Mouse (Mus musculus) heart, embryonic 11.5 days (tissue): ENCODE measurements around the gene Foxred1. TPM values are rescaled to one million over a fixed set of nuclear protein-coding genes. Genes with fewer than 3 reads are reported as not detected.

Source experiments
- ATAC-seq: fragments of 200-750 bp; cut with Nextera tagmentation; replicated peaks from 2 replicates; pipeline ENCODE4 v1.8.0; 2017; ENCODE audit warnings: moderate library complexity; ENCODE audit not compliant: insufficient number of reproducible peaks, low FRiP score, low TSS enrichment
- H3K27ac ChIP-seq: fragments of 300-500 bp; sonication (generic); 2 replicates; pipeline ENCODE4 v1.5.1; 2014; ENCODE audit warnings: mild to moderate bottlenecking, low read depth, low read length
- H3K27me3 ChIP-seq: fragments of 300-500 bp; sonication (generic); 2 replicates; pipeline ENCODE4 v1.6.1; 2014; ENCODE audit warnings: mild to moderate bottlenecking, low read length, mixed read lengths; ENCODE audit not compliant: control insufficient read depth, insufficient read depth
- H3K36me3 ChIP-seq: fragments of 300-500 bp; sonication (generic); 2 replicates; pipeline ENCODE4 v1.6.1; 2014; ENCODE audit warnings: mild to moderate bottlenecking, low read length, moderate library complexity, mixed read lengths; ENCODE audit not compliant: control insufficient read depth, insufficient read depth
- H3K4me1 ChIP-seq: fragments of 300-500 bp; sonication (generic); 2 replicates; pipeline ENCODE4 v1.6.1; 2014; ENCODE audit warnings: low read length; ENCODE audit not compliant: control insufficient read depth, insufficient read depth
- H3K4me2 ChIP-seq: fragments of 300-500 bp; sonication (generic); 2 replicates; pipeline ENCODE4 v1.6.1; 2014; ENCODE audit warnings: mild to moderate bottlenecking, moderate library complexity
- H3K4me3 ChIP-seq: fragments of 300-500 bp; sonication (generic); 2 replicates; pipeline ENCODE4 v1.5.1; 2014; ENCODE audit warnings: low read depth, low read length
- H3K9ac ChIP-seq: fragments of 300-500 bp; sonication (generic); 2 replicates; pipeline ENCODE4 v1.6.1; 2014; ENCODE audit warnings: mild to moderate bottlenecking, low read depth, low read length, moderate library complexity
- H3K9me3 ChIP-seq: fragments of 300-500 bp; sonication (generic); replicated peaks from 2 replicates; pipeline ENCODE4 v1.6.1; 2016; ENCODE audit warnings: low read length; ENCODE audit not compliant: control insufficient read depth
- WGBS: fragments of 180-500 bp; shearing (Covaris S2); extraction: QIAGEN DNeasy Blood & Tissue Kit; methylation state at CpG from one replicate; pipeline ENCODE4 v1.1.7; 2014; ENCODE audit not compliant: insufficient replicate concordance; 5-methylcytosine and 5-hydroxymethylcytosine counted together
- polyA plus RNA-seq: library from polyadenylated mRNA; unstranded; fragments of >200 nt; fragmentation: Nextera tagmentation; extraction: Ambion mirVana; gene quantifications from 2 replicates; pipeline ENCODE4 v1.2.1, GENCODE M21; 2014

Gene Foxred1
- polyA plus RNA-seq, 1 experiment from 2014 or later: 44.9 TPM

GRCm38 (mm10) chr9:35183359-35183758 is 27.5 kb downstream of the Foxred1 start:
- Histone ChIP-seq H3K4me2 (no peak overlapping the region), H3K9me3 (no peaks in the 10 kb centered on the region), H3K27ac (no peak overlapping the region), H3K36me3 (peaks cover 3% of the 10 kb centered on the region; the same call in 1 of the 2 replicates), H3K27me3 (no peaks in the 10 kb centered on the region), H3K4me3 (no peak overlapping the region), H3K4me1 (no peaks in the 10 kb centered on the region), H3K9ac (no peak overlapping the region)
- WGBS: 56% methylated on average over 5 of the region's 5 CpGs
- no peak for ATAC-seq

GRCm38 (mm10) chr9:35182832-35183231 is 28.0 kb downstream of the Foxred1 start:
- Histone ChIP-seq H3K4me3 (no peak overlapping the region), H3K4me1 (no peaks in the 10 kb centered on the region), H3K4me2 (no peak overlapping the region), H3K27me3 (no peaks in the 10 kb centered on the region), H3K36me3 (0 out of 2 replicates have a peak, but pooled peaks cover 2% of the 10 kb centered on the region), H3K27ac (no peak overlapping the region), H3K9me3 (no peaks in the 10 kb centered on the region), H3K9ac (no peak overlapping the region)
- WGBS: 58% methylated on average over 2 of the region's 2 CpGs
- no peak for ATAC-seq

GRCm38 (mm10) chr9:35176124-35176659 is 34.7 kb downstream of the Foxred1 start:
- Histone ChIP-seq H3K36me3 (no peaks in the 10 kb centered on the region), H3K9ac (peak overlapping the region; percentile 79), H3K4me1 (no peaks in the 10 kb centered on the region), H3K4me2 (peak overlapping the region; percentile 77), H3K9me3 (no peaks in the 10 kb centered on the region), H3K4me3 (peak overlapping the region; percentile 64), H3K27ac (0 out of 2 replicates have a peak overlapping the region, but pooled peaks have one; percentile 81), H3K27me3 (no peaks in the 10 kb centered on the region)
- WGBS: 48% methylated on average over 14 of the region's 14 CpGs
- no peak; the same call in 1 of the 2 replicates for ATAC-seq

- H3K27me3 ChIP-seq: no peaks in the 10 kb centered on the region
- peak; percentile 94 for ATAC-seq
- H3K4me2 ChIP-seq: peak within 1 kb of the TSS; percentile 77
- H3K36me3 ChIP-seq: no peaks in the 10 kb centered on the region
- H3K9me3 ChIP-seq: no peaks in the 10 kb centered on the region
- peak within 1 kb of the TSS; percentile 64 for H3K4me3 ChIP-seq
- no peaks in the 10 kb centered on the region for H3K4me1 ChIP-seq
- peak within 1 kb of the TSS; percentile 79 for H3K9ac ChIP-seq
- peak within 1 kb of the TSS; percentile 81; the same call in 1 of the 2 replicates for H3K27ac ChIP-seq
- under 1% methylated on average over 38 of the region's 38 CpGs for WGBS
Measured at GRCm38 (mm10) chr9:35175251-35176123, 35.4 kb downstream of the Foxred1 start, which contains the start of gene Dcps. TSS of gene Dcps (minus strand) at chr9:35176061.

- H3K4me1 ChIP-seq: no peaks in the 10 kb centered on the region
- no peak overlapping the region for H3K27ac ChIP-seq
- H3K9ac ChIP-seq: no peak overlapping the region
- no peaks in the 10 kb centered on the region for H3K27me3 ChIP-seq
- WGBS: 74% methylated on average over 1 of the region's 1 CpGs
- no peaks in the 10 kb centered on the region for H3K9me3 ChIP-seq
- H3K36me3 ChIP-seq: peaks cover 6% of the 10 kb centered on the region; the same call in 1 of the 2 replicates
- ATAC-seq: no peak
- no peak overlapping the region for H3K4me3 ChIP-seq
- no peak overlapping the region for H3K4me2 ChIP-seq
Measured at GRCm38 (mm10) chr9:35173331-35173730, 37.5 kb downstream of the Foxred1 start.

- no peak overlapping the region for H3K4me3 ChIP-seq
- WGBS: 91% methylated on average over 7 of the region's 7 CpGs
- H3K36me3 ChIP-seq: peaks cover 6% of the 10 kb centered on the region; the same call in 1 of the 2 replicates
- no peak overlapping the region for H3K27ac ChIP-seq
- no peak overlapping the region for H3K4me2 ChIP-seq
- H3K4me1 ChIP-seq: no peaks in the 10 kb centered on the region
- no peaks in the 10 kb centered on the region for H3K9me3 ChIP-seq
- H3K27me3 ChIP-seq: no peaks in the 10 kb centered on the region
- no peak overlapping the region for H3K9ac ChIP-seq
- ATAC-seq: no peak
Measured at GRCm38 (mm10) chr9:35170071-35170470, 40.8 kb downstream of the Foxred1 start.

GRCm38 (mm10) chr9:35166798-35167635 is 43.8 kb downstream of the Foxred1 start:
- no peak for ATAC-seq
- Histone ChIP-seq H3K27ac (no peak overlapping the region), H3K9ac (no peak overlapping the region), H3K27me3 (no peaks in the 10 kb centered on the region), H3K36me3 (peaks cover 6% of the 10 kb centered on the region; the same call in 1 of the 2 replicates), H3K4me2 (no peak overlapping the region), H3K9me3 (no peaks in the 10 kb centered on the region), H3K4me3 (no peak overlapping the region), H3K4me1 (no peaks in the 10 kb centered on the region)
- 62% methylated on average over 9 of the region's 9 CpGs for WGBS

- no peaks in the 10 kb centered on the region for H3K9me3 ChIP-seq
- H3K9ac ChIP-seq: no peak overlapping the region
- H3K4me2 ChIP-seq: no peak overlapping the region
- no peak for ATAC-seq
- WGBS: 26% methylated on average over 3 of the region's 3 CpGs
- H3K27ac ChIP-seq: no peak overlapping the region
- peaks cover 6% of the 10 kb centered on the region; the same call in 1 of the 2 replicates for H3K36me3 ChIP-seq
- no peak overlapping the region for H3K4me3 ChIP-seq
- no peaks in the 10 kb centered on the region for H3K27me3 ChIP-seq
- H3K4me1 ChIP-seq: no peaks in the 10 kb centered on the region
Measured at GRCm38 (mm10) chr9:35166144-35166797, 44.6 kb downstream of the Foxred1 start.
